Mouse (Mus musculus): ENCODE results near the gene Lpp.

DNA sequence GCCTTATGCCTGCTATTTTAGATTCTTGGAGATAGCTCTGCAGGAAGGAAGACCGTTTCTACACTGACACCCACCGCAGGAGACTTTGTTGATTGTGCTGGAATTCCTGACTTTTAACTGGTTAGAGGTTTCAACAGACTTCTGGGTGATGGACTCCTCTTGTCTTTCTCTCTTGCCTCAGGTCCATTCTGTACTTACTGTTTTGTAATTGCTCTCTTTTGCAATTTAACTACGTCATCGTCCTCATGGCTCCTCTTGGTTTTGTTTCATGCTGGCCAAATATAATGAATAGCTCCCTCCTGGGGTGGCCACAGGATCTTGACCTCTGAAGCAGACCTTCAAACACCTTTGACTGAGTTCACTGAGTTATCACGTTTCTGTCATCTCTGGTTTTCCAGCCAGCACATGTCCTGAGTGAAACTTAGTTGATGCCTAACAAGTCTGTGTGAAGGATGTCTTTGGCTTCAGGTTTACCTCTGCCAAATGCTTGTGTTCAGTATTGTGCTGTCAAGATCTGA lies 27.4 kb downstream of the Lpp start:
- TF ChIP-seq CTCF (IDR thresholded peaks at IDR 0.05; ENCODE audit: low read depth) (peak; percentile 24), EP300 (IDR thresholded peaks at IDR 0.05; ENCODE audit: low read depth) (0 out of 2 replicates have a peak, but pooled peaks have one; percentile 70)

All from liver, postnatal 0 days (tissue).